Mouse (Mus musculus) neural tube, embryonic 11.5 days (tissue): ENCODE data around the gene Gm10720. TPM values are rescaled to one million over a fixed set of nuclear protein-coding genes. Genes with fewer than 3 reads are reported as not detected.
"Not testable (repeated sequence)": the region's sequence is repeated elsewhere in the genome, so short reads cannot be mapped to it uniquely, and the experiment has no call there.

Source experiments
- ATAC-seq: fragments of 200-750 bp; cut with Nextera tagmentation; 2 replicates; pipeline ENCODE4 v1.8.0; 2017; ENCODE audit warnings: moderate number of reproducible peaks, mild to moderate bottlenecking, moderate TSS enrichment, moderate library complexity; ENCODE audit not compliant: insufficient read depth, low FRiP score, low TSS enrichment
- DNase-seq: peaks from one replicate; pipeline ENCODE4 v3.0.0-alpha.2; 2015; ENCODE audit warnings: low spot score
- H3K27ac ChIP-seq: fragments of 300-500 bp; sonication (generic); 2 replicates; pipeline ENCODE4 v1.5.1; 2014; ENCODE audit warnings: low read depth, mild to moderate bottlenecking, low read length
- H3K27me3 ChIP-seq: fragments of 300-500 bp; sonication (generic); 2 replicates; pipeline ENCODE4 v1.6.1; 2014; ENCODE audit warnings: mild to moderate bottlenecking, low read length, mixed read lengths; ENCODE audit not compliant: control insufficient read depth, insufficient read depth
- H3K36me3 ChIP-seq: fragments of 300-500 bp; sonication (generic); 2 replicates; pipeline ENCODE4 v1.6.1; 2014; ENCODE audit warnings: mild to moderate bottlenecking, low read length, moderate library complexity, mixed read lengths; ENCODE audit not compliant: control insufficient read depth, insufficient read depth
- H3K4me1 ChIP-seq: fragments of 300-500 bp; sonication (generic); 2 replicates; pipeline ENCODE4 v1.6.1; 2014; ENCODE audit warnings: low read length, mixed read lengths; ENCODE audit not compliant: control insufficient read depth, insufficient read depth
- H3K4me2 ChIP-seq: fragments of 300-500 bp; sonication (generic); 2 replicates; pipeline ENCODE4 v1.6.1; 2014; ENCODE audit warnings: low read depth, mild to moderate bottlenecking, moderate library complexity
- H3K4me3 ChIP-seq: fragments of 300-500 bp; sonication (generic); 2 replicates; pipeline ENCODE4 v1.5.1; 2014; ENCODE audit warnings: low read depth, low read length
- H3K9ac ChIP-seq: fragments of 300-500 bp; sonication (generic); 2 replicates; pipeline ENCODE4 v1.6.1; 2014; ENCODE audit warnings: mild to moderate bottlenecking, low read length
- H3K9me3 ChIP-seq: fragments of 300-500 bp; sonication (generic); 2 replicates; pipeline ENCODE4 v1.6.1; 2016; ENCODE audit warnings: low read length; ENCODE audit not compliant: control insufficient read depth
- WGBS: fragments of 180-500 bp; shearing (Covaris S2); extraction: QIAGEN DNeasy Blood & Tissue Kit; methylation state at CpG from one replicate; pipeline ENCODE4 v1.1.7; 2014; 5-methylcytosine and 5-hydroxymethylcytosine counted together
- polyA plus RNA-seq: library from polyadenylated mRNA; unstranded; fragments of >200 nt; fragmentation: Nextera tagmentation; extraction: Ambion mirVana; gene quantifications from 2 replicates; pipeline ENCODE4 v1.2.1, GENCODE M21; 2014

The Gm10720 gene
- polyA plus RNA-seq, 1 experiment from 2014 or later, result not detected

DNA sequence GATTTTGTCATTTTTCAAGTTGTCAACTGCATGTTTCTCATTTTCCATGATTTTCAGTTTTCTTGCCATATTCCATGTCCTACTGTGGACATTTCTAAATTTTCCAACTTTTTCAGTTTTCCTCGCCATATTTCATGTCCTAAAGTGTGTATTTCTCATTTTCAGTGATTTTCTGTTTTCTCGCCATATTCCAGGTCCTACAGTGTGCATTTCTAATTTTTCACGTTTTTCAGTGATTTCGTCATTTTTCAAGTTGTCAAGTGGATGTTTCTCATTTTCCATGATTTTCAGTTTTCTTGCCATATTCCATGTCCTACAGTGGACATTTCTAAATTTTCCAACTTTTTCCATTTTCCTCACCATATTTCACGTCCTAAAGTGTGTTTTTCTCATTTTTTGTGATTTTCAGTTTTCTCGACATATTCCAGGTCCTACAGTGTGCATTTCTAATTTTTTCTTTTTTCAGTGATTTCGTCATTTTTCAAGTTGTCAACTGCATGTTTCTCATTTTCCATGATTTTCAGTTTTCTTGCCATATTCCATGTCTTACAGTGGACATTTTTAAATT is 3.3 kb upstream of the Gm10720 start:
- H3K27ac ChIP-seq, DNase-seq, H3K9ac ChIP-seq, H3K27me3 ChIP-seq, ATAC-seq, H3K4me3 ChIP-seq, H3K9me3 ChIP-seq, H3K4me1 ChIP-seq, H3K36me3 ChIP-seq, H3K4me2 ChIP-seq: not testable (repeated sequence)
- WGBS, result 81% methylated on average over 2 of the region's 7 CpGs

DNA sequence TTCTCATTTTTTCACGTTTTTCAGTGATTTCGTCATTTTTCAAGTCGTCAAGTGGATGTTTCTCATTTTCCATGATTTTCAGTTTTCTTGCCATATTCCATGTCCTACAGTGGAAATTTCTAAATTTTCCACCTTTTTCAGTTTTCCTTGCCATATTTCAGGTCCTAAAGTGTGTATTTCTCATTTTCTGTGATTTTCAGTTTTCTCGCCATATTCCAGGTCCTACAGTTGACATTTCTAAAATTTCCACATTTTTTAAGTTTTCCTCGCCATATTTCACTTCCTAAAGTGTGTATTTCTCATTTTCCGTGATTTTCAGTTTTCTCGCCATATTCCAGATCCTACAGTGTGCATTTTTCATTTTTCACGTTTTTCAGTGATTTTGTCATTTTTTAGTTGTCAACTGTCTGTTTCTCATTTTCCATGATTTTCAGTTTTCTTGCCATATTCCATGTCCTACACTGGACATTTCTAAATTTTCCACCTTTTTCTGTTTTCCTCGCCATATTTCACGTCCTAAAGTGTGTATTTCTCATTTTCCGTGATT is 2.6 kb upstream of the Gm10720 start, which contains the start of gene Gm10721:
Gene Gm10721, plus strand, starts transcription at position 408 of the 547 bp plus-strand sequence.
- H3K9ac ChIP-seq, H3K9me3 ChIP-seq, H3K27me3 ChIP-seq, H3K4me2 ChIP-seq, H3K27ac ChIP-seq, H3K36me3 ChIP-seq, DNase-seq, H3K4me3 ChIP-seq, H3K4me1 ChIP-seq: not testable (repeated sequence)
- WGBS, result no CpG with 5 or more reads among the region's 11 CpGs
- ATAC-seq, result peak; percentile 65; the same call in 1 of the 2 replicates

DNA sequence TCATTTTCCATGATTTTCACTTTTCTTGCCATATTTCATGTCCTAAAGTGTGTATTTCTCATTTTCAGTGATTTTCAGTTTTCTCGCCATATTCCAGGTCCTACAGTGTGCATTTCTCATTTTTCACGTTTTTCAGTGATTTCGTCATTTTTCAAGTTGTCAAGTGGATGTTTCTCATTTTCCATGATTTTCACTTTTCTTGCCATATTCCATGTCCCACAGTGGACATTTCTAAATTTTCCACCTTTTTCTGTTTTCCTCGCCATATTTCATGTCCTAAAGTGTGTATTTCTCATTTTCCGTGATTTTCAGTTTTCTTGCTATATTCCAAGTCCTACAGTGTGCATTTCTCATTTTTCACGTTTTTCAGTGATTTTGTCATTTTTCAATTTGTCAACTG is 442 bp downstream of the Gm10720 start:
- H3K4me1 ChIP-seq, ATAC-seq, H3K36me3 ChIP-seq, H3K9me3 ChIP-seq, H3K4me2 ChIP-seq, H3K9ac ChIP-seq, H3K27ac ChIP-seq, H3K27me3 ChIP-seq, H3K4me3 ChIP-seq, DNase-seq: not testable (repeated sequence)
- WGBS, result 74% methylated on average over 4 of the region's 6 CpGs

DNA sequence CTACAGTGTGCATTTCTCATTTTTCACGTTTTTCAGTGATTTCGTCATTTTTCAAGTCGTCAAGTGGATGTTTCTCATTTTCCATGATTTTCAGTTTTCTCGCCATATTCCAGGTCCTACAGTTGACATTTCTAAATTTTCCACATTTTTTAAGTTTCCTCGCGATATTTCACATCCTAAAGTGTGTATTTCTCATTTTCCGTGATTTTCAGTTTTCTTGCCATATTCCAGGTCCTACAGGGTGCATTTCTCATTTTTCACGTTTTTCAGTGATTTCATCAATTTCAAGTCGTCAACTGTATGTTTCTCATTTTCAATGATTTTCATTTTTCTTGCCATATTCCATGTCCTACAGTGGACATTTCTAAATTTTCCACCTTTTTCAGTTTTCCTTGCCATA is 1.7 kb downstream of the Gm10720 start, which contains the start of gene Gm10719:
Gene Gm10719, plus strand, starts transcription at position 301 of the 400 bp plus-strand sequence.
- DNase-seq, H3K27me3 ChIP-seq, H3K4me2 ChIP-seq, H3K9me3 ChIP-seq, H3K27ac ChIP-seq, H3K4me1 ChIP-seq, ATAC-seq, H3K9ac ChIP-seq, H3K36me3 ChIP-seq, H3K4me3 ChIP-seq: not testable (repeated sequence)
- 50% methylated on average over 1 of the region's 9 CpGs for WGBS

DNA sequence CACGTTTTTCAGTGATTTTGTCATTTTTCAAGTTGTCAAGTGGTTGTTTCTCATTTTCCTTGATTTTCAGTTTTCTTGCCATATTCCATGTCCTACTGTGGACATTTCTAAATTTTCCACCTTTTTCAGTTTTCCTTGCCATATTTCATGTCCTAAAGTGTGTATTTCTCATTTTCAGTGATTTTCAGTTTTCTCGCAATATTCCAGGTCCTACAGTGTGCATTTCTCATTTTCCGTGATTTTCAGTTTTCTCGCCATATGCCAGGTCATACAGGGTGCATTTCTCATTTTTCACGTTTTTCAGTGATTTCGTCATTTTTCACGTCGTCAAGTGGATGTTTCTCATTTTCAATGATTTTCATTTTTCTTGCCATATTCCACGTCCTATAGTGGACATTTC is 3.5 kb downstream of the Gm10720 start:
- not testable (repeated sequence) for H3K36me3 ChIP-seq, H3K27ac ChIP-seq, H3K4me1 ChIP-seq, ATAC-seq, H3K4me2 ChIP-seq, DNase-seq, H3K27me3 ChIP-seq, H3K9ac ChIP-seq, H3K9me3 ChIP-seq, H3K4me3 ChIP-seq
- 71% methylated on average over 9 of the region's 9 CpGs for WGBS

DNA sequence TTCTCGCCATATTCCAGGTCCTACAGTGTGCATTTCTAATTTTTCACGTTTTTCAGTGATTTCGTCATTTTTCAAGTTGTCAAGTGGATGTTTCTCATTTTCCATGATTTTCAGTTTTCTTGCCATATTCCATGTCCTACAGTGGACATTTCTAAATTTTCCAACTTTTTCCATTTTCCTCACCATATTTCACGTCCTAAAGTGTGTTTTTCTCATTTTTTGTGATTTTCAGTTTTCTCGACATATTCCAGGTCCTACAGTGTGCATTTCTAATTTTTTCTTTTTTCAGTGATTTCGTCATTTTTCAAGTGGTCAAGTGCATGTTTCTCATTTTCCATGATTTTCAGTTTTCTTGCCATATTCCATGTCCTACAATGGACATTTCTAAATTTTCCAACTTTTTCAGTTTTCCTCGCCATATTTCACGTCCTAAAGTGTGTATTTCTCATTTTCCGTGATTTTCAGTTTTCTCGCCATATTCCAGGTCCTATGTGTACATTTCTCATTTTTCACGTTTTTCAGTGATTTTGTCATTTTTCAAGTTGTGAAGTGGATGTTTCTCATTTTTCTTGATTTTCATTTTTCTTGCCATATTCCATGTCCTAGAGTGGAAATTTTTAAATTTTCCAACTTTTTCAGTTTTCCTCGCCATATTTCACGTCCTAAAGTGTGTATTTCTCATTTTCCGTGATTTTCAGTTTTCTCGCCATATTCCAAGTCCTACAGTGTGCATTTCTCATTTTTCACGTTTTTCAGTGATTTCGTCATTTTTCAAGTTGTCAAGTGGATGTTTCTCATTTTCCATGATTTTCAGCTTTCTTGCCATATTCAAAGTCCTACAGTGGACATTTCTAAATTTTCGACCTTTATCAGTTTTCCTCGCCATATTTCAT is 4.6 kb downstream of the Gm10720 start:
- H3K27me3 ChIP-seq, H3K9ac ChIP-seq, H3K9me3 ChIP-seq, H3K4me3 ChIP-seq, H3K4me1 ChIP-seq, H3K4me2 ChIP-seq, DNase-seq, H3K27ac ChIP-seq, H3K36me3 ChIP-seq: not testable (repeated sequence)
- peak; percentile 70 for ATAC-seq
- 76% methylated on average over 11 of the region's 19 CpGs for WGBS

DNA sequence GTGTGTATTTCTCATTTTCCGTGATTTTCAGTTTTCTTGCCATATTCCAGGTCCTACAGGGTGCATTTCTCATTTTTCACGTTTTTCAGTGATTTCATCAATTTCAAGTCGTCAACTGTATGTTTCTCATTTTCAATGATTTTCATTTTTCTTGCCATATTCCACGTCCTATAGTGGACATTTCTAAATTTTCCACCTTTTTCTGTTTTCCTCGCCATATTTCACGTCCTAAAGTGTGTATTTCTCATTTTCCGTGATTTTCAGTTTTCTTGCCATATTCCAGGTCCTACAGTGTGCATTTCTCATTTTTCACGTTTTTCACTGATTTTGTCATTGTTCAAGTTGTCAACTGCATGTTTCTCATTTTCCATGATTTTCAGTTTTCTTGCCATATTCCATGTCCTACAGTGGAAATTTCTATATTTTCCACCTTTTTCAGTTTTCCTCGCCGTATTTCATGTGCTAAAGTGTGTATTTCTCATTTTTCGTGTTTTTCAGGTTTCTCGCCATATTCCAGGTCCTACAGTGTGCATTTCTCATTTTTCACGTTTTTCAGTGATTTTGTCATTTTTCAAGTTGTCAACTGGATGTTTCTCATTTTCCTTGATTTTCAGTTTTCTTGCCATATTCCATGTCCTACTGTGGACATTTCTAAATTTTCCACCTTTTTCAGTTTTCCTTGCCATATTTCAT is 7.0 kb downstream of the Gm10720 start:
- 69% methylated on average over 9 of the region's 13 CpGs for WGBS
- not testable (repeated sequence) for DNase-seq, H3K27me3 ChIP-seq, H3K27ac ChIP-seq, H3K4me3 ChIP-seq, H3K4me1 ChIP-seq, H3K4me2 ChIP-seq, H3K36me3 ChIP-seq, H3K9ac ChIP-seq, H3K9me3 ChIP-seq, ATAC-seq

DNA sequence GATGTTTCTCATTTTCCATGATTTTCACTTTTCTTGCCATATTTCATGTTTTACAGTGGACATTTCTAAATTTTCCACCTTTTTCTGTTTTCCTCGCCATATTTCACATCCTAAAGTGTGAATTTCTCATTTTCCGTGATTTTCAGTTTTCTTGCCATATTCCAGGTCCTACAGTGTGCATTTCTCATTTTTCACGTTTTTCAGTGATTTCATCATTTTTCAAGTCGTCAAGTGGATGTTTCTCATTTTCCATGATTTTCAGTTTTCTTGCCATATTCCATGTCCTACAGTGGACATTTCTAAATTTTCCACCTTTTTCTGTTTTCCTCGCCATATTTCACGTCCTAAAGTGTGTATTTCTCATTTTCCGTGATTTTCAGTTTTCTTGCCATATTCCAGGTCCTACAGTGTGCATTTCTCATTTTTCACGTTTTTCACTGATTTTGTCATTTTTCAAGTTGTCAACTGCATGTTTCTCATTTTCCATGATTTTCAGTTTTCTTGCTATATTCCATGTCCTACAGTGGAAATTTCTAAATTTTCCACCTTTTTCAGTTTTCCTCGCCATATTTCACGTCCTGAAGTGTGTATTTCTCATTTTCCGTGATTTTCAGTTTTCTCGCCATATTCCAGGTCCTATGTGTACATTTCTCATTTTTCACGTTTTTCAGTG is 8.0 kb downstream of the Gm10720 start, which contains the start of gene Gm10718:
Gene Gm10718, plus strand, starts transcription at position 236 of the 673 bp plus-strand sequence.
- not testable (repeated sequence) for H3K4me1 ChIP-seq, H3K4me3 ChIP-seq, H3K9me3 ChIP-seq, ATAC-seq, DNase-seq, H3K27me3 ChIP-seq, H3K9ac ChIP-seq, H3K4me2 ChIP-seq, H3K36me3 ChIP-seq, H3K27ac ChIP-seq
- 76% methylated on average over 9 of the region's 13 CpGs for WGBS
